Mouse (Mus musculus) bone marrow, adult 2 months (tissue): ENCODE measurements around the gene Elmod2.
A peak's percentile ranks its signal among the peaks of the same experiment; 100 is the strongest.

Source experiments
- CTCF ChIP-seq: fragments of 200-500 bp; IDR thresholded peaks from 2 replicates; pipeline ENCODE4 v1.5.1; 2011; ENCODE audit warnings: low read length, control low read depth; ENCODE audit not compliant: control insufficient read depth, insufficient read depth
- POLR2A ChIP-seq: fragments of 200-500 bp; IDR thresholded peaks from 2 replicates; pipeline ENCODE4 v1.6.1; 2011; ENCODE audit warnings: low read depth, mild to moderate bottlenecking, control low read depth, low read length, borderline replicate concordance; ENCODE audit not compliant: control insufficient read depth

DNA sequence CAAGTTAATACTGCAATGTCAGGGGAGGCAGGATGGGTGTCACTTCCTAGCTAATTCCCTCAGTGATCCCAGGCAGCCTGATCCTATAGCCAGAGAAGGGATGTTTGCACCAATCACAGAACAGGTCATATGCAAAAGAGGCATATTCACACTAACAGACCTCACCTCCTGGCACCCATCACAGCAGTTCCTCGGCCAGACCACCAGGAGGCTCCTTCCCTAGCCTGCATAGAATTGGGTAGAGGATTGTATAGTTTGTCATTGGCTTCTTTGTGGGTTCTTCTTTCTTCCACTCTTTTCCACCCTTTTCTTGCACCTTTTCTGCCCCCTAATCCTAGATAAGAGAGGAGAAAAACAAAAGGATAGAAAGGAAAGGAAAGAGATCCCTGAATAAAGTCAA lies 32.2 kb downstream of the Elmod2 start:
- TF ChIP-seq POLR2A (no peak), CTCF (peak; percentile 55)
